Mouse (Mus musculus): ENCODE data around the gene Gm47189. TPM values are rescaled to one million over a fixed set of nuclear protein-coding genes. Genes with fewer than 3 reads are reported as not detected.
"Not testable (repeated sequence)": the region's sequence is repeated elsewhere in the genome, so short reads cannot be mapped to it uniquely, and the experiment has no call there.

Gene Gm47189
- not detected in 2 replicates for polyA plus RNA-seq (2016; fragmentation: Nextera tagmentation; extraction: Ambion mirVana)

DNA sequence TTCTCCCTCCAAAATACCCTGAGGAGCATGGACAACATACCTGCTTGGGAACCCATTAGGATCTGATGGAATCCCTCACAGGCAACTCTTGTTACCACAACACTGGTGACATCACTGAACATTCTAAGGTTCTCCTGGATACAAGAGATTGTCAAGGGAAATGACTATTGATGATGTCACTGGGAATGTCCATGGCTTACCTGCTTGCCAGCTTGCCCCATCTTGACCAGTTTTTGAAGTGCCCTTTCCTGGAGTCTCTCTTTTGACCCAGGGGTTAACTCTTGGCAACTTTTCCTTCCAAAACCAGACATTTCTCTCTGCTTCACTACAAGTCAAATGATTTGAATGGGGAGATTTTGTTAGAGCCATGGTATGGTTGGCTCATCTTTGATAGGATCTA, at the start of gene Gm47189:
Gene Gm47189 (minus strand): TSS at position 101 of the 400 bp plus-strand sequence.
- not testable (repeated sequence) for H3K36me3 ChIP-seq (replicated peaks); H3K4me3 ChIP-seq; H3K9me3 ChIP-seq; H3K4me1 ChIP-seq; H3K27me3 ChIP-seq (ENCODE audit: poor library complexity, severe bottlenecking); H3K27ac ChIP-seq; DNase-seq (ENCODE audit: extremely low spot score, low spot score)

DNA sequence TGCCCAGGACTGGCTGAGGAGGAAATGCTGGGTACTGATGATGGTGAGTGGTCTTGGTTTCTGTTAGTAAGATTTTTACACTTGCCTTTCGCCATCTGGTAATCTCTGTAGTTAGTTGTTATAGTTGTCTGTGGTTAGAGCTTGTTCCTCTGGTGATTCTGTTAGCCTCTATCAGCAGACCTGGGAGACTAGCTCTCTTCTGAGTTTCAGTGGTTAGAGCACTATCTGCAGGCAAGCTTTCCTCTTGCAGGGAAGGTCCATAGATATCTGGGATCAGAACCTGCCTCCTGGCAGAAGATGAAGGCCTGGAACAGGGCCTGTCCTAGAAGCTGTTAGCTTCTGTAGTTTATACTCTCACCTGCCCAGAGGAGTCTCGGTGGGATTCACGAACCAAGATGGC, 16.3 kb downstream of the Gm47189 start:
- not testable (repeated sequence) for H3K36me3 ChIP-seq (replicated peaks); DNase-seq (ENCODE audit: extremely low spot score, low spot score); H3K4me3 ChIP-seq; H3K4me1 ChIP-seq; H3K27me3 ChIP-seq (ENCODE audit: poor library complexity, severe bottlenecking); H3K27ac ChIP-seq; H3K9me3 ChIP-seq
- 100% methylated on average over 2 of the region's 3 CpGs for WGBS

DNA sequence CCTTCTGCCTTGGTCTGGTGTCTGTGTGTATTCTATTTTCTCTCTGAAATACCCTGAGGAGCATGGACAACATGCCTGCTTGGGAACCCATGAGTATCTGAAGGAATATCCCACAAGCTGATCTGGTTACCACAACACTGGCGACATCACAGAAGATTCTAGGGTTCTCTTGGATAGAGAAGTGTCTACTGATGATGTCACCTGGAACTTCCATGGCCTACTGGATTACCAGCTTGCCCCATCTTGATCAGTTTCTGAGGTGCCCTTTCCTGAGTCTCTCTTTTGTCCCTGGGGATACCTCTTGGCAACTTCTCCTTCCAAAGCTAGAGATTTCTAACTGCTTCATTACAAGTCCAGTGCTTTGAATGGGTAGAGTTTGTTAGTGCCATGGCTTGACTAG, 21.7 kb downstream of the Gm47189 start, which contains the start of gene Gm7929:
Gene Gm7929 (minus strand): TSS at position 101 of the 400 bp plus-strand sequence.
- H3K36me3 ChIP-seq (replicated peaks); H3K4me3 ChIP-seq; H3K27me3 ChIP-seq (ENCODE audit: poor library complexity, severe bottlenecking); H3K27ac ChIP-seq; H3K4me1 ChIP-seq; DNase-seq (ENCODE audit: extremely low spot score, low spot score); H3K9me3 ChIP-seq: not testable (repeated sequence)
- WGBS = 79% methylated on average over 1 of the region's 1 CpGs

DNA sequence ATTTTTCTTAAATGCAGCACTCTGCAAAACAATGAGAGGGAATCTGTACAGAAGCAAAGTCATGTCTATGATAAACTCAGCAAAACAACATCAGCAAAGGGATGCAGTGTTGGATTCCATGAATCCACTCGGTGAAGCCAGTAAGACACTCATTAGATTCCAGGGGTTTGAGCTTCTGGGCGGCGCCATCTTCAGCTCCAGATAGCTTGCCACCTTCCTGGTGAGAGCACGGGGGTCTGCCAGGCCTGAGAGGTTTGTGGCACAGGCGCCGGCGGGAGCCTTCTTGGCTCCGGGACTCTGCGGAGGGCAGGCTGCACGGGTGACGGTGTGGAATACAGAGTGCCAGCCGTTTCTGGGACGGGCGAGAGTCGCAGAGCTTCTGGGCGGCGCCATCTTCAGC, 48.8 kb downstream of the Gm47189 start:
- not testable (repeated sequence) for H3K4me3 ChIP-seq; H3K36me3 ChIP-seq (replicated peaks); H3K9me3 ChIP-seq; H3K27me3 ChIP-seq (ENCODE audit: poor library complexity, severe bottlenecking); H3K27ac ChIP-seq; H3K4me1 ChIP-seq
- 68% methylated on average over 16 of the region's 17 CpGs for WGBS
- peak; percentile 3 for DNase-seq (ENCODE audit: extremely low spot score, low spot score)

DNA sequence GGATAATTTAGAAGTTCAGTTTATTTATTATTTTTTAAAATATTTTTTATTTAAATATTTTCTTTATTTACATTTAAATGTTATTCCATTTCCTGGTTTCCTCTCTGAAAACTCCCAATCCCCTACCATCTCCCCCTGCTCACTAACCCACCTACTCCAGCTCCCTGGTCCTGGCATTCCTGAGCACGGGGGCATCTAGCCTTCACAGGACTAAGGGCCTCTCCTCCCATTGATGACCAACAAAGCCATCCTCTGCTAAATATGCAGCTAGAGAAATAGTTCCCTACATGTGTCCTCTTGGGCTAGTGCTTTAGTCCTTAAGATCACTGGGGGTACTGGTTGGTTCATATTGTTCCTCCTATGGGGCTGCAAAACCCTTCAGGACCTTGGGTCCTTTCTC, 55.1 kb downstream of the Gm47189 start:
- DNase-seq (ENCODE audit: extremely low spot score, low spot score) = peak; percentile 5
- WGBS = 91% methylated on average over 1 of the region's 1 CpGs

More for the DNA sequence above, 55.1 kb downstream of the Gm47189 start:
- H3K27ac ChIP-seq; H3K36me3 ChIP-seq (replicated peaks); H3K27me3 ChIP-seq (ENCODE audit: poor library complexity, severe bottlenecking); H3K4me1 ChIP-seq; H3K4me3 ChIP-seq: not testable (repeated sequence)
- H3K9me3 ChIP-seq = peaks cover 10% of the 10 kb centered on the region

Other genes with a start within 250 kb of the Gm47189 start
- not detected in 2 replicates for gene Gm7970, start 216.9 kb downstream of the Gm47189 start, polyA plus RNA-seq (2016; fragmentation: Nextera tagmentation; extraction: Ambion mirVana)
- gene 1700049E17Rik2, start 199.2 kb downstream of the Gm47189 start, polyA plus RNA-seq (2016; fragmentation: Nextera tagmentation; extraction: Ambion mirVana) = not detected in 2 replicates
- not detected in 2 replicates for gene Gm3072, start 147.8 kb downstream of the Gm47189 start, polyA plus RNA-seq (2016; fragmentation: Nextera tagmentation; extraction: Ambion mirVana)
- gene Gm3676, start 126.0 kb downstream of the Gm47189 start, polyA plus RNA-seq (2016; fragmentation: Nextera tagmentation; extraction: Ambion mirVana) = not detected in 2 replicates
- gene Gm8068, start 70.6 kb downstream of the Gm47189 start, polyA plus RNA-seq (2016; fragmentation: Nextera tagmentation; extraction: Ambion mirVana) = not detected in 2 replicates
- not detected in 2 replicates for gene Gm7929, start 21.8 kb downstream of the Gm47189 start, polyA plus RNA-seq (2016; fragmentation: Nextera tagmentation; extraction: Ambion mirVana)
- gene Gm7980, start 134.8 kb upstream of the Gm47189 start, polyA plus RNA-seq (2016; fragmentation: Nextera tagmentation; extraction: Ambion mirVana) = not detected in 2 replicates
- not detected in 2 replicates for gene 1700049E17Rik1, start 152.5 kb upstream of the Gm47189 start, polyA plus RNA-seq (2016; fragmentation: Nextera tagmentation; extraction: Ambion mirVana)
- gene 1700024B05Rik, start 171.6 kb upstream of the Gm47189 start, polyA plus RNA-seq (2016; fragmentation: Nextera tagmentation; extraction: Ambion mirVana) = not detected in 2 replicates
- not detected in 2 replicates for gene Gm6401, start 195.5 kb upstream of the Gm47189 start, polyA plus RNA-seq (2016; fragmentation: Nextera tagmentation; extraction: Ambion mirVana)
- not detected in 2 replicates for gene Gm3543, start 210.9 kb upstream of the Gm47189 start, polyA plus RNA-seq (2016; fragmentation: Nextera tagmentation; extraction: Ambion mirVana)

Data from forebrain, embryonic 10.5 days (tissue).